Mouse (Mus musculus) forelimb bud, embryonic 11.5 days (tissue): ENCODE measurements around the gene Tmem63b.
"Not testable (repeated sequence)": the region's sequence is repeated elsewhere in the genome, so short reads cannot be mapped to it uniquely, and the experiment has no call there.

ENCODE experiments used
- DNase-seq: peaks from one replicate; pipeline ENCODE4 v3.0.0-alpha.2; 2012; ENCODE audit warnings: low read depth, low spot score

Tmem63b gene

DNA sequence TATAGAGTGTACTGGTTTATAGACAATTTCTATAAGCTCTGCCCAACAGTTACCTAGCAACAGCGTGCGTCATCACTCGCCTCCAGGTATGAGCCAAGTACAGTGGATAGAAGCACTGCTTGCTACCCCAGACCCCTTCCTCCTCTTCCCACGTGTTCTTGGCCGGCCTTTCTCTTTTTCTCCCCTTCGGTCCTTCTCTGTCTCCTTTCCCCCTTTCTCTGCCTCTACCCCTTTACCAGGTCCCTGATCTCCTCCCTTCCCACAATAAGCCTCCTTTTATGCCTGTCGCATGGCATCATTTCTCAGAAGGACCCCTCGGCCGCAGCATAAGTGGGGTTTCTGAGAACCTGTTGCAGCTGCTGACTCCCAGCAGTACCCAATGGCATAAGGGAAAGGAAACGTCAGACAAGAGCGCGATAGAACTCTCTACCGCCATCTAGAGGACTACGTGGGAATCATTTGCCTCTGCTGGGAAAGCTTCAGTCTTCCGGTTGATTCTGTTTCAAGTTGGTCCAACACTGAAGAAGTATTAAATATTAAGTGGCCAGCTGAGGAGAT lies 60.0 kb downstream of the Tmem63b start:
- peak; percentile 94 for DNase-seq

DNA sequence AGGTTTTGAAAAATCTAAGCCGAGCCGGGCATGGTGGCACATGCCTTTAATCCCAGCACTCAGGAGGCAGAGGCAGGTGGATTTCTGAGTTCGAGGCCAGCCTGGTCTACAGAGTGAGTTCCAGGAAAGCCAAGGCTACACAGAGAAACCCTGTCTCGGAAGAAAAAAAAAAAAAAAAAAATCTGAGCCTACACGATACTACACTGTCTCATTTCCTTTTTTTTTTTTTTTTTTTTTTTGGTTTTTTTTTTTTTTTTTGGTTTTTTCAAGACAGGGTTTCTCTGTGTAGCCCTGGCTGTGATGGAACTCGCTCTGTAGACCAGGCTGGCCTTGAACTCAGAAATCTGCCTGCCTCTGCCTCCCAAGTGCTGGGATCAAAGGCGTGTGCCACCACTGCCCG lies 63.3 kb downstream of the Tmem63b start:
- DNase-seq = not testable (repeated sequence)

DNA sequence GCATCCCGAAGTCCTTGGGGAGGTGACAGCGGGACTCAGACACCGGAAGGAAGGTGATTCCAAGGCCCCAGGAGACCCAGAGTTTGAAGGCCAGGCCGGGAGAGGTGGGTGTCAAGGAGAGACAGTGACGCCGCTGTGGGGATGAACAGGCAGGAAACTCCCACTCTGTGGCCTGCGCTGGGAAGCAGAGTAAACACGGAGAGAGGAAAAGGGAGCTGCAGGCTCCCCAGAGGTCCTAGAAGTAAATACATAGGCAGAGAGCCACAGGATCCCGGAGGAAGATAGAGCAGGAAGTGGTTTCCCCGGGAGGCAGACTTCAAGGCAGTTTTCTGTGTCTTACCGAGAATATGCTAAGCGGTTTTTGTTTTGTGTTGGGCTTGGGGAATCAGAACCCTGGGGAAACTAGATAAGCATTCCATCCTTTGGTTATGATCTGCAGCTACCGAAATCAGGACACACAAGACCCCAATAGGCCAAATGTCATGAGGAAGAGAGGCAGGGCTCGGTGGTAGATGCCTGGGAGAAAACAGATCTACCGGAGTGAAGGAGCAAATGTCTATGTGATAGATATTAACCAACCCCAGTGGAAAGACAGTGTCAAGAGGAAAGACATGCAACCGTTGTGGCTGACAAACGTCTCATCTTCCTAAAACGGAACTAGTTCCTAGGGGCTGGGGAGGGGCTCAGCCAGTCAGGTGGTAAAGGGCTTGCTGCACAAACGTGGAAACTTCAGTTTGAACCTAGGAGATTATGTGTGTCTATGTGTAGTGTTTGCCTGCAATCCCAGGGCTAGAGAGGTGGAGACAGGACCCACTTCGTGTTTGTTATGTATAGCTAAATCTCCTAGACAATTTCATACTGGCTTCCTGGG lies 67.1 kb downstream of the Tmem63b start:
- DNase-seq = no peak

DNA sequence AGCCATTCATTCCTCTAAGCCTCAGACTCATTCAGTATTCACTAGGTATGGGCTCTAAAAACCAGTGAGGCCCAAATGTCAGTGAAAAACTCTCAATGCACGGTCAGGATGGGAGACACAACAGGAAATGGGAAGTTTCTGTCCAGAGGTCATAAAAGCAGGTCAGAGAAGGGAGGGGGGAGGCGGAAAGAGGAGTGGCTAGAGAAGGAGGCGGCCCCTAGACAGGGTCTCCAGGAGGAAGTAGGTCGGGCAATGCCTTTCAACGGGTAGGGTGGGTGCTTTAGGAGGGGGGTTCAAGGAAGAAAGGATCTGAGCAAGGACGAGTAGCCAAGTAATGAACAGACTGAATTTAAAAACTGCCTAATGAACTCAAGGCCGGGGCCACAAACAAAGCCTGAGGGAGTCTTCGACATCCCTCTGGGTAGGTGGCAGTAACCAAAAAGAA lies 67.7 kb downstream of the Tmem63b start:
- DNase-seq = no peak

DNA sequence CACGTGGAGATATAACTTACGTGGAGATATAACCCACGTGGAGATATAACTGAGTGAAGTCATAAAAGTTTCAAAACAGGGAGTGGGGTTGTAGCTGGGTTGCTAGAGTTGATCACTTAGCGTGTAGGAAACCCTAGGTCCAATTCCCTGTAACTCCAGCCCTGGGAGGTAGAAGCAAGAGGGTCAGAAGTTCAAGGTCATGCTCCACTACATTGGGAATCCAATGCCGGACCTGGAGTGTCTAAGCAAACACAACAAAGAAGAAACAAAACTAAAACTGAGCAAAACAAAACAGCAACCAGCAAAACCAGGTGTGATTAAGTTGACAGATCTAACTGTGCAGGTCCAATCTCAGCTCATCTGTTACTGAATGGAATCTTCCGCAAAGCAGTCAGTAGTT lies 69.0 kb downstream of the Tmem63b start:
- DNase-seq = no peak

DNA sequence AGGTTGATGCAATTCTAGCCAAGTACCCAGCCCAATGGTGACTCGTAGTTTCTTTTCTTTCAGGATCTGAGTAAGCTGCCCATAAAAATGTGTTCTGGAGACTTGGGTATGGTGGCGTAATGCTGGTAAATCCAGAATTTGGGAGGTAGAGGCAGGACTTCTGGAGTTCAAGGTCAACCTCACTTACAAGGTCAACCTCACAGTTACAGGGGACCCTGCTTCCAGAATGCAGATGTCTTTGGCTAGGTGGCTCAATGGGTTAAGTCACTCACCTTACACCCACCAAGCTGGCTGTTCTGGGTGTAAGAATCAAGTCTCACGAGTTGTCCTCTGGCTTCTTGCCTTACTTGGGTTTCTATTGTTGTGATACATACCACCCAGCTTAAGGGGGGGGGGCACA lies 70.0 kb downstream of the Tmem63b start:
- no peak for DNase-seq

DNA sequence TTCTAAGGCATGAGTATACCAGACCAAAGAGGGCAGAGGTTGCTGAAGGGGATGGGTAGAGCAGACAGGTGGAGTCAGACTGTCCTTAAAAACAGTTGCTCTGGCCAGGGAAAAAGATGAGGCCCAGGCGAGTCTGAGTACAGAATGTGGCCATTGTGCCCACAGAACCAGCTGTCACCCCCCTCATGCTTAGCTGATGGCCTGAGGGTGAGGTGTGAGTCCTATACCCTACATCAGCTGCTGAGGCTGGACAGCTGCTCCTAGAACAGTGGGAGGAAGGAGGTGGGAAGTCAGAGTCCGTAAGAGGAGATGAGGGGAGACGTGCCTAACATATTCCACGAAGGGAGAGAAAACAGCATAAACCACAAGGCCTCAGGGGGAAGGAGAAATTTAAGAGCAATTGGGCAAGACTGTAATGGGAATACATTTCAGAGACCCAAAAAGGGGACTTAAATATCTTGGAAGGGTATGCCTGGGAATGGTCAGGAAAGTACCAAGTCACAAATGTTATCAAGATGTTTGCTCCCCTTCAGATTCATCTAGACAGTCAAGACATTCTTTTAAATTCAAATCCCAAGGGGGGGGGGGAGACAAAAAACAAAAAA lies 70.6 kb downstream of the Tmem63b start:
- DNase-seq = no peak

DNA sequence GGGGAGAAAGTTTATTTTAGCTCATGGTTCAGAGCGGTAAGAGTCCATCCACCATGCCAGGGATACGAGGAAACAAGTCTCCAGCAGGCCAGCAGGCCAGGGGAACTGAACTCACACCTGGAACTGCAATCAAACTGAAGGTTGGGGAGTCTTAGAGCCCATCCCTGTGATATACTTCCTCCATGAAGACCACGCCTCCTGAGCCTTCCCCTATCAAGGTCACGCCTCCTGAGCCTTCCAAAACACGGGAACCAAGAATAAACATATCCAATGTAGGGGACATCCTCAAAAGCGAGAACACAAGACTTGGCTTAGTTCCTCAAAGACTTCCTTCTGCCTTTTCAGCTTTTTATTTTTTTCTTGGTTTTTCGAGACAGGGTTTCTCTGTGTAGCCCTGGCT lies 73.8 kb downstream of the Tmem63b start:
- DNase-seq = no peak

DNA sequence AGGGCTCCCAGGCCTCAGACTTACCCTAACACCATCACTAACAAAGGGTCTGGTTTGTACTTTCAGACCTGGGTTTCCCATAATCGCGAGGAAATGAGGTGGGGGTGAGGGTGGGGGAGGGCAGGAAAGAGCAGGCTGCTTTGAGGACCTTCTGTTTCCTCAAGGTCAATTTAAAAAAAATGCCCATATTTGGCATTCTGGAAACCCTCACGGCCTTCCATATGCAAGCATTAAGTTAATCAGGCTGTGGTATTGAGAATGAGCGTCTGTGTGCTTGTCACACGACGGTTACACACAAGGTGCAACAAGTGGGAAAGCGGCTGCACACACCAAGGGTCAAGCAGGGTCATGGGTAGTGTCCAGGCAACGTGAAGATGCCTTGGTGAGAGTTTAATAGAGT lies 74.7 kb downstream of the Tmem63b start:
- no peak for DNase-seq
